Mouse (Mus musculus) adrenal gland, adult 8-10 months (tissue): Measurements from ENCODE around the gene Narf. TPM values are rescaled to one million over a fixed set of nuclear protein-coding genes. Genes with fewer than 3 reads are reported as not detected.
A peak's percentile ranks its signal among the peaks of the same experiment; 100 is the strongest.

Experiments
- DNase-seq: peaks from one replicate; pipeline ENCODE4 v3.0.0; 2022
- total RNA-seq, 4 experiments: library from RNA; stranded (reverse); gene quantifications; 2 replicates each; pipeline ENCODE4 v1.2.4; 2022

Gene Narf
- 10 to 100 TPM; 20.4 to 24.7 (median 23.1) TPM for total RNA-seq

DNA sequence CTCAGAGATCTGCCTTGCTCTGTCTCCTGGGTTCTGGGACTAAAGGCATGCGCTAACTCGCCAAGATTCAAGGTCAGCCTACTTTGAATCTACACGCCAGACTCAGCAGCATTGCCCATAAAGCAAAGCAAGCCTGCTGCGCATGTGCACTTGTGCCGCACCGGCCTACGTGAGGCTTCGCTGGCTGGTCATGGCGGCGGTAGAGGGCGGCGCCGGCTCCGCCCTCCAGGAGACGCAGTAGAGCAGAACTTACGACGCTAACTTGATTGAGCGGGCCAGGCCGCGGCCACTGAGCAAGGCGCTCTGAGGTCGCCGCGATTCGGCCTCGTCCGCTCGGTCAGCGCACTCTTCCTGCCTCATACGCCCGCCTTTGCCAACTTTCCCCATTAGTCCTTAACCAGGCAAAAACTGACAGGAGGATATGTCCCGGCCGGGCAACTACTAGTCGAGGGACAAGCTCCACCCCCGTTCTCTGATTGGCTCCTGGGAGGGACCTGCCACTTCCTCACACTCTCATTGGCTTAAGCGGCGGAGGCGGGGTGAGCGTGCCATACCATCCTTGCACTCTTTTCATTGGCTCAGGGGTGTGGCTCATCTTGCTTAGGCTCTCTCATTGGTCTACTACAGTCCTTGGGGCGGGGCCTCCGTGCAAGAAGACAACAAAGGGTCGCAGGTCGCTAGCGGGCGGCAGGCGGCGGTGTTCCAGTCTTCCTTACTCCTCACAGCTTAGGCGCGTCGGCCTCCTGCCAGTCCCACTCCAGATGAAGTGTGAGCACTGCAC, at the start of gene Narf:
TSS of gene Narf (plus strand) at position 690 of the 781 bp plus-strand sequence.
- peak; percentile 100 for DNase-seq

DNA sequence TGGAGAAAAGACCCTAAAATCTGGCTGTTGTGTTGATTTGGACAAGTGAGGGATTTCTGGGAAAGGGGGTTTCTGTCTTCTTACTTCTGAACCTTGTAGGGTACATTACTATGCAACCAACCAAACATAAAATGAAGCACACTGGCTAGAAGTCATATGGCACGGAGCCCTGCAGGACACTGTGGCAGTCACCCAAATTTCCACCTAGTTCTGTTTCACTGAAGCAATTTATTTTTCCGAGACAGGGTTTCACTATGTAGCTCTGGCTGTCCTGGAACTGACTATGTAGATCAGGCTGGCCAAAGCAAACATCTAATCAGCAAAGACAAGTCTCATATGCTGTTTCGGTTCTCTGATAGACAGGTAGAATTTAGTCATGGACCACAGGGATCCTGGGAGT, 47.4 kb upstream of the Narf start:
- DNase-seq: no peak

DNA sequence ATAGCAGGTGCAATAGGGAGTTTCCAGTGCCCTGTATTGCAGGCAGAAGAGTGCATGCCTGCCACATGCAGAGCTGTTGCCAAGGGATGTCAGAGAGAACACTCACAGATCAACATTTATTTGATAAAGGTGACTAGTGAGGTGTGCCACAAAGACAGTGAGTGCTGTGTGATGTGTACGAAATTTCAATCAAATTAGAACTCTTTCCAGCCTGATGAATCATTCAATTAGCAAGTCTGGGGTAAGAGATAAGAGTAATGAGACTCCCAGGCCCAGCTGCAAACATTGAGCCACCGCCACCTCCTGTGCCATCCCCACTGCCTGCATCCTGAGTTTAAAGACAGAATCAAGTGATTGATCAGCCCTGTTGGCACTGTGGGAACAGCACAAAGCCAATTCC, 44.3 kb upstream of the Narf start:
- no peak for DNase-seq

DNA sequence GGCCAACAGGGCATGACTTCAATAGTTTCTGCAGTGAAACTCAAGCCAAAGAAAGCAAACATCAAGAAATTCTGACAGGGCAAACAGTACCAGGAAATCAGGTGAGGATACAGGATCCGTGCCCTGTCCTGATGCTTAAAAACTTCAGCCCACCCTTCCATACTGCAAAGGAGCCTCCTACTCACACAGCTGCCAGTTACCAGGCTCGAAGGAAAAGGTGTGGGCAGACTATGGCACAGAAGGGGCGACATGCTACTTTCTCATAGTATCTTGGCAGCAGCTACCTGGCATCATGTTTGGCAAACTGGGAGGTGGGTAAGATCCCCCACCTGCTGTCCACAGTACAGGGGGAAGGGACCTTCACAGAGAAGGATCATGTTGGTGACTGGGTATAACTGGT, 43.6 kb upstream of the Narf start:
- no peak for DNase-seq

- DNase-seq: no peak
These were observed 38.4 kb upstream of the Narf start for GRCm38 (mm10) chr11:121198622-121199021.

DNA sequence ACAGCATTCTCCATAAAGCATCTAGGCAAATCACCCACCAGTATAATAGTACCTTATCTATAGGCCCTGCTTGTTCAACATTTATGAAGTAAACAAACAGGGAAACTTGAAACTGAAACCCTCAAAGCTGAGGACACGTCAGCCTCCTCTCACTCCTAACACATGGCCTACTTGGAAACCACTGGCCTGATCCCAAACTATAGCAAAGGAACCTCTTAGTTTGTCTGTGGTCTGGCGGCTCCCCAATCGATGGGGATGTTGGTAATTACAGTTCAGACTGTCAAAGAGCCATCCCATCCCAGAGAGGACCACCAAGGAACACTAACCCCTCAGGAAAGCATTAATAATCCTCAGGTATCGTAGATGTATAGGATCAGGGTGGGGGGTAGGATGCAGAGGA, 37.2 kb upstream of the Narf start:
- no peak for DNase-seq

- no peak for DNase-seq
These were observed 36.3 kb upstream of the Narf start for GRCm38 (mm10) chr11:121200781-121201180.

DNA sequence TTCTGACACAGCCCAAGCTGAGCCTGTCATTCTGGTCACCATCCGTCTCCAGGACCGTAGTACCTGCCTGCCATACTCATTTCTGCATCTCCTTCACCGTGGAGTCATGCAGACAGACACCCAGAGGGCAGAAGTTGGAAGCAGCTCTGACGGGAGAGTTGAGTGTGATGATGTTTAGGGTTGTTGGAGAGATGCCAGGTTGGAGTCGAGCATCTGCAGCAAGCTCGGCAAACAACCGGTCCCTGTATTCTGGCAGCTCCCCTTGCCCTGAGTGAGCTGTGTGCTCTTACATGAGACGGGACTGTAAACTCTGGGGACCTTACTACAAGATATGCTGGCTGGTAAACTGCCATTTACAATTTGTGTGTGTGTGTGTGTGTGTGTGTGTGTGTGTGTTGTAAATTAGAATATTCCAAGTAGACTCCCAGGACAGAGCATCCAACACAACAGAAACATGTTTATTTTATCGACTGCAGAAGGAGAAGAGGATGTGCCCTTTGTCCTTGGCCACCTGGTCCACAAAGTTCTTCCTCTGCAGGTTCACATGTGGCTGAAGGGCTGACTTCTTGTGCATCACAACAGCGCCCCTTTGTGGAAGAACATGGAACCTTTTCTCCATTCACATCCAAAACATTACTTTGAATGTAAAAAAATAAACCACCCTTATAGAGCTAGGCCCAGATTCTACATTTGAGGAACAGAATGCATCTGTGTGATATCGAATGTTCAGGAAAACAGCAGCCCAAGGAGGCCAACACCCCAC, 35.4 kb upstream of the Narf start:
- no peak for DNase-seq

GRCm38 (mm10) chr11:121203859-121204160, 33.2 kb upstream of the Narf start:
- DNase-seq: no peak

GRCm38 (mm10) chr11:121204161-121205006, 32.7 kb upstream of the Narf start, which contains the start of the genes Hexdc and Ogfod3:
Gene Hexdc (plus strand): TSS chr11:121204433.
Gene Ogfod3 (minus strand): TSS chr11:121204711.
- peak; percentile 91 for DNase-seq

DNA sequence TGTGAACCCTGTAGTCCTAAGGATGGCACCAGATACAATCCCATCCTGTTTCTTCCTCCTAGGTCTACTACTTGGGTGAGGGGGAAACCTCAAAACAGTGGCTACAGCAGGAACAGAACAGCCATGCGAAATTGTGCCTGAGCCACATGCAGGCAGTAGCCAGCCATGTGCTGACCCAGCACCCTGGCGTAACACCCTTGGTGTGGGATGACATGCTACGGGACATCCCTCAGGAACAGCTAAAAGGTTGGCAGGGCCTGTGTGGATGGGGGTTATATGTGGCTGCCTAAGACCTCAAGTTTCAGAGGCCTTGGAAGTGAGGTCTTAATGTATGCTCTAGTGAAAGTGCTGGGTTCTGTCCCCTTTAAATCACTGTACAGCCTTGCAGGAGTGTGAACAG, 20.2 kb upstream of the Narf start:
- DNase-seq: no peak

- no peak for DNase-seq
These were observed 17.3 kb upstream of the Narf start for GRCm38 (mm10) chr11:121219776-121220175.

DNA sequence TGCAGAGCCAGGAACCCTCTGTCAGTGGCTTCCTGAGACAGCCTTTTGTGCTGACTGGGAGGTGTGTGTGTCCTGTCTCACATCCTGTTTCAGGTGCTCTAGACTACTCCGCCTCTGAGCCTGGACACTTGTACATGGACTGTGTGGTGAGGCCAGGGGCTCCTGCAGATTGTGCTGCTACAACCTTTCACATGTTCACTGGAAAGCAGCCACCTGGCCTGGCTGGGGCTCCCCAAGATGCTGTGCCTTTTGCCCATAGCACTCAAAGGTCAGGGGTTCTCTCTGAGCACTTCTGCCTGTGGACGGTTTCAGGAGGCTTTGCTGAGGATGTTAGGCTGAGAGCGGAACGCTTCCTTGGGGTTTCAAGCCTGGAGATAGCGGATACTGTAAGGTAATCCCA, 16.3 kb upstream of the Narf start:
- no peak for DNase-seq

DNA sequence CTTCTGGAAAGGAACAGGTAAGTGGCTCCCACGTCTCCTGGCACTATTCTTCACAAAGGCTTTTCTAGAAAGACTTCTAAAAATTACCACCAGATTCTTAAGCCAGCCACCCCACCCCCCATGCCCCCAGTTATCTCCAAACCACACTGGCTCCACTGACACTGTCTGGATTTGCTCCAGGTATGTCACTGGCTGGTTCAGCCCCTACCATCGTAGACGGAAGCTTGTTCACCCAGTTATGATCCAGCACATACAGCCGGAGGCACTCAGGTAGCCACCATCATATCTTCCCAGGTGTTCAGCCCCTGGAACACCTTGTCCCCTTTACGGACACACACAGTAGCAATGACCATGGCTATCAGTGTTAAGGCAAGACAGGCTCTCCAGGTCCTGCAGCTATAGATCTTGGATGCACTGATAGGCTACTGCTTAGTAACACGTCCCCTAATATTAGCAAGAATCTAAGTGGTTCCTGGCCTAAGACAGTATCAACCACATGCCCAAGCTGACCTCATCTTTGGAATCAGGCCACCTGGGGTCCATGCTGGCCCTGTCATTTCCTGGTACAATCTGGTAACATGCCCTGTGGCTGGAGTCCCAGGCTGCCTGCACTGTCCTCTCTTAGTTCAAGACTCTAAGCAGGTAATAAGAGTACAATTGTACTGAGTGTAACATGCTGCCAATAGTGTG, 15.6 kb upstream of the Narf start:
- no peak for DNase-seq

- no peak for DNase-seq
These were observed 8.7 kb upstream of the Narf start for GRCm38 (mm10) chr11:121228129-121229017.

DNA sequence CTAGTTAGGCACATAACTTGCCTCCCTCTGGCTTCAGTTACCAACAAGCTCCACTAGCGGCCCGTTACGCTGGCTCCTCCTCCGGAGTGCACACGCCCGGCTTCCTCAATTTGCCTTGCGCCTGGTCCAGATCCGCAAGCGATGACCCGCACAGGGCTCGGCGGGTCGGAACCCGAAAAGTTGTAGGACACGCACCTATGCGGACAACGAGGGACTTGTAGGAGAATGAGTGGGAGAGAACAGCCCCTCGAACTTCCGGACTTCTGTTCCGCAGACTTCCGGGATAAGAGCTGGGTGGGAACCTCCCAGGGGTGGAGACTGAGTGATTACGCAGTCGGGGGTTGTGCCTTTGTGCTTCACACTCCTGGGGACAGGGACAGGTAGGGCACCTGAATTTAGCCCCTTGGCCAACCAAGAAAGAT, 8.0 kb upstream of the Narf start, which contains the start of gene Cybc1:
TSS of gene Cybc1 (minus strand) at position 305 of the 422 bp plus-strand sequence.
- DNase-seq: peak; percentile 75

DNA sequence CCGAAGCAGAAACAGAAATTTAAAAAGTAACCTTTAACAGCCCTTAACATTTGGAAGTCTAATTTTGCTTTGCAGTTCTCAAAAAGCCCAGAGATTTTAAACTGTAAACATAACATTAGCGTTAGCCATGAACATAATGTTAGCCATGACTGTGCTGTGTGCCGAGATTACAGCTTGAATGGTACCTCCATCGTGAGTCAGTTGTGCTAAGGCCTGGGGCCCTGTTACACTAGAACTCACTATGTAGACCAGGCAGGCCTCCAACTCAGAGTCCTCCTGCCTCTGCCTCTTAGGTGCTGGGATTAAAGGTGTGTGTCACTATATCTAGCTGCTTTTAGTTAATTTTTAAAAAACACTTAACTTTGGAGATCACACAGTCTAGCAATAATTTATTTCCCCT, 5.9 kb upstream of the Narf start:
- no peak for DNase-seq

DNA sequence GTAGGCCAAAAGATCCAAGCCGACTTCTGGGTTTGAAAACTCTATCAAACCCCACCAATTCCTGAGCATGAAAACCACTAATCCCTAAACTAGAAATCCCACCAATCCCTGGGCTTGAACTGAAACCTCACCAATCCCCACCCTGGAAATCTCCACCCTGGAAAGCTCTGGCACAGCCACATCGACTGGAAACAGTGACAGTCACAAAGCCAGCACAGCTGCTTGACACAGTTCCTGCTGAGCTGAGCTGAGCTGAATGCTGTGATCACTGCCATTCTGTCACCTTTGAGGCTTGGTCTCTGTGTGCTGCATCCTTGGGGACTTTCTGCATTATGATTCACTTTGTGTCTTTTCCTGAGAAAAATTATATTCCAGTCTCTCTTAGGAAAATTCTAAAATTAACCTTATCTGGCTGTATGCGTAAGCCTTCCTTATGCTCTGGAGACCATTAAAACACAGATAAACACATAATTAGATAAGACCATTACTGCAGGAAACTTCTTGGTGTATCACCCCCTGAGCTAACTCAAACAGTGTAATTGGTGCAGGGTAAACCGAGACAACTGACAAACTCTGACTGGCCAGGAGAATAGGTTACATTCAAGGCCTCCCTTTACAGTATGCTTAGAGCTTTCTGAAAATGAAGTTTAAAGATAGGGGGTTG, 5.3 kb upstream of the Narf start:
- DNase-seq: no peak

- no peak for DNase-seq
These were observed 4.3 kb upstream of the Narf start for GRCm38 (mm10) chr11:121232706-121233105.

- no peak for DNase-seq
These were observed 1.4 kb upstream of the Narf start for GRCm38 (mm10) chr11:121235475-121236238.
